Mouse (Mus musculus) adrenal gland, adult (tissue): ENCODE results near the gene Tceal5.
A peak's percentile ranks its signal among the peaks of the same experiment; 100 is the strongest.

Experiments
- DNase-seq, 2 experiments: peaks; one replicate each; pipeline ENCODE4 v3.0.0; 2022 to 2023; ENCODE audit warnings: low spot score in 1 of 2; ENCODE audit not compliant: inconsistent age in 2 of 2

Gene Tceal5

DNA sequence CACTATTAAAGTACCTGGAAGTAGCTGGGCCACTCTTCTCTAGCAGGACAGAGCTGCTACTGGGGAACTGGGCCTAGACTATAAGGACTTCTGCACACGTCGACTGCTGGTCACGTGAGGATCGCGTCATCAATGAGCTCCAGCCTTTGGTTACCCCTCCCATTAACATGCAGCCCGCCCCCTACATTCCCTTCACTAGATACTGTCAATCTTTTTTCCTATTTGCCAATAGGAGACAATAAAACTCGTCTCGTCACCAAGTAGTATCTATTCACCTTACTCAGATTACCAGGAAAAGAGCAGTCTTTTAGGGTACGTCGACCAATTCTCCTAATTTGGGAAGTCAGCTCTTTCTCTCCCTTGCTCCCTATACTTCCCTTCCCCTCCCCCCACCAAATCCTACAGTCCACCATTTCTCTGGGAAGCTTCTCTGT is 31.5 kb downstream of the Tceal5 start, which contains the start of gene Tceal8:
TSS of gene Tceal8 (minus strand) at position 225 of the 434 bp plus-strand sequence.
- peak; percentile 82 to 89 for DNase-seq

DNA sequence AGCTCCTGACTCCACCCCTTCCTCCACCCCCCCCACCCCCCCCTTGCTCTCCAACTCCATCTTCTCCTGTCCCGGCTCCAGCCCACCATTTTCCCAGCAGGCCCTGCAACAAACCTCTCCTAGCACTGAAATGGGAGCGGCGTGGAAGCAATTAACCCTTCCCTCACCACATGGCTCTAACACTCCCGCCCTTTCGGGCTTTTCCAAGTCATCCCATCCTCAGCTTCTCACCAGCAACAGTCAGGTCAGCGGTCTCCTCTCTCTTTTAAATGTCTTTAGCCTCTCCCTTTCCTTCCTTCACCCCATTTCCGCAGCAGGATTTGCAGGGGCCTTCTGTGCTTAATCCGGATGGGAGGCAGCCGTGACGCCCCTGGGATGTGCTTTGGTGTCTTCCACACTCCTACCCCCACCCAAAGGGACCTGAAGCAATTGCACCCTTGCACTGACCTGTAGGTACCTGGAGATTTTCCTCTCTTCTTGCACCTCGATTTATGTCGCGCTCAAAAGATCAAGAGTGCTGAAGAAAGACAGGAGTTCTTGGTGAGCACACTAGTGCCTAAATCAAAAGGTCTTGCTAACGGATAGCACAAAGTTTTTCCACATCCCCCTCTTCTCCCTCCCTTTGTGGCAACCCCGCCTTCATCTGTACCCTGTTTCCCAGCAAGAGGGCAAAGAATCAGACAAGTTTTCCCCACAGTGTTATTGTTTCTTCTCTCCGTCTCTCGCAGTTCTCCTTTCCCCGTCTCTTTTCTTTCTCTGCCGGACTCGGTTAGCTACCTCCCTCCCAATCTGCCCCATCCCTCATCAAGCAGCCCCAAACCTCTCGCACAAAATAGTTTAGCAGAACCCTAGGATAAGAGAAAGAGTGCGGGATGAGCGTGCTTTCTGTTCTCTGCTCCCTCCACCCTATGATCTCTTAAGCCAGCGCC is 32.2 kb downstream of the Tceal5 start:
- DNase-seq = peak; percentile 72 to 77

DNA sequence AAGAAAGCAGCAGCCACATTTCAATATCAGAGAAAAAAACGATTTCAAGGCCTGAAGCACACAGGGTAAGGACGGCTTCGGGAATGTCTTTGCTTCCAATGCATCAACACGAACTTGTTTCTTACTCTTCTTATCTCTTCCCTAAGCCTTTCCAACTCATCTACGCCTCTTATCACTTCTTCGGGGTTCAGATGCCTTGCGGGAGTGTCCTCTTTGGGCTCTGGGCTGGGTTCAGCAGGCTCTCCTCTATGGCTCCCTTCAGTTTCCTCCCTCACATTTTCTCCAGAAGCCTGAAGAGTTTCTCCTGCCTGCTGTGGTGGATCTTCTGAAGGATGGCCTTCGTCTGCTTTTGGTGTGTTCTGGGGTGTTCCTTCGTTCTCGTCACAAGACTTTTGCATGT is 33.1 kb downstream of the Tceal5 start:
- DNase-seq = peak; percentile 7 to 47
